Mouse (Mus musculus) spleen, adult 18-20 months (tissue): Measurements from ENCODE around the gene Srgap2.

Experiments
- DNase-seq, 2 experiments: peaks; one replicate each; pipeline ENCODE4 v3.0.0; 2022; ENCODE audit warnings: mixed read lengths in 2 of 2

Srgap2 gene

GRCm38 (mm10) chr1:131236077-131236476, 291.1 kb downstream of the Srgap2 start:
- no peak for DNase-seq
